Mouse (Mus musculus): ENCODE data around the gene Ube2e1.
"Not testable (repeated sequence)": the region's sequence is repeated elsewhere in the genome, so short reads cannot be mapped to it uniquely, and the experiment has no call there.

Gene Ube2e1

GRCm38 (mm10) chr14:18317457-18318411 is 13.9 kb downstream of the Ube2e1 start:
- no peak for DNase-seq

GRCm38 (mm10) chr14:18304165-18304564 is 27.5 kb downstream of the Ube2e1 start:
- DNase-seq: no peak

GRCm38 (mm10) chr14:18303262-18303661 is 28.4 kb downstream of the Ube2e1 start:
- DNase-seq: peak; percentile 38

GRCm38 (mm10) chr14:18302750-18303149 is 28.9 kb downstream of the Ube2e1 start:
- no peak for DNase-seq

- no peak for DNase-seq
Observed at GRCm38 (mm10) chr14:18301591-18301990, 30.1 kb downstream of the Ube2e1 start.

- DNase-seq: no peak
Observed at GRCm38 (mm10) chr14:18300676-18301075, 31.0 kb downstream of the Ube2e1 start.

- DNase-seq: no peak
Observed at GRCm38 (mm10) chr14:18298874-18299273, 32.8 kb downstream of the Ube2e1 start.

GRCm38 (mm10) chr14:18297441-18297840 is 34.2 kb downstream of the Ube2e1 start:
- DNase-seq: no peak

- DNase-seq: no peak
Observed at GRCm38 (mm10) chr14:18292578-18292977, 39.1 kb downstream of the Ube2e1 start.

GRCm38 (mm10) chr14:18292111-18292510 is 39.5 kb downstream of the Ube2e1 start:
- no peak for DNase-seq

GRCm38 (mm10) chr14:18287391-18287790 is 44.3 kb downstream of the Ube2e1 start:
- DNase-seq: no peak

GRCm38 (mm10) chr14:18286441-18286840 is 45.2 kb downstream of the Ube2e1 start:
- DNase-seq: no peak

GRCm38 (mm10) chr14:18285476-18285875 is 46.2 kb downstream of the Ube2e1 start:
- DNase-seq: no peak

GRCm38 (mm10) chr14:18284581-18284980 is 47.1 kb downstream of the Ube2e1 start:
- DNase-seq: peak; percentile 46

GRCm38 (mm10) chr14:18280375-18280774 is 51.3 kb downstream of the Ube2e1 start:
- no peak for DNase-seq

GRCm38 (mm10) chr14:18274526-18274925 is 57.1 kb downstream of the Ube2e1 start:
- DNase-seq: no peak

- DNase-seq: no peak
Observed at GRCm38 (mm10) chr14:18271666-18272065, 60.0 kb downstream of the Ube2e1 start.

- peak; percentile 99 for DNase-seq
Observed at GRCm38 (mm10) chr14:18270529-18271441, 60.9 kb downstream of the Ube2e1 start, which contains the start of the genes Nkiras1 and Rpl15. Gene Nkiras1, plus strand, starts transcription at chr14:18271136. Gene Rpl15, minus strand, starts transcription at chr14:18271391.

- DNase-seq: not testable (repeated sequence)
Observed at GRCm38 (mm10) chr14:18269947-18270528, 61.6 kb downstream of the Ube2e1 start.

GRCm38 (mm10) chr14:18263427-18263826 is 68.2 kb downstream of the Ube2e1 start:
- no peak for DNase-seq

GRCm38 (mm10) chr14:18261203-18261602 is 70.5 kb downstream of the Ube2e1 start:
- no peak for DNase-seq

GRCm38 (mm10) chr14:18242638-18243130 is 89.0 kb downstream of the Ube2e1 start:
- no peak for DNase-seq

- no peak for DNase-seq
Observed at GRCm38 (mm10) chr14:18241786-18242185, 89.9 kb downstream of the Ube2e1 start.

All from cerebellum, adult 9-10 months (tissue).